Comparison of ENCODE assay signal across 22 mouse cellular contexts in the genomic region with DNA sequence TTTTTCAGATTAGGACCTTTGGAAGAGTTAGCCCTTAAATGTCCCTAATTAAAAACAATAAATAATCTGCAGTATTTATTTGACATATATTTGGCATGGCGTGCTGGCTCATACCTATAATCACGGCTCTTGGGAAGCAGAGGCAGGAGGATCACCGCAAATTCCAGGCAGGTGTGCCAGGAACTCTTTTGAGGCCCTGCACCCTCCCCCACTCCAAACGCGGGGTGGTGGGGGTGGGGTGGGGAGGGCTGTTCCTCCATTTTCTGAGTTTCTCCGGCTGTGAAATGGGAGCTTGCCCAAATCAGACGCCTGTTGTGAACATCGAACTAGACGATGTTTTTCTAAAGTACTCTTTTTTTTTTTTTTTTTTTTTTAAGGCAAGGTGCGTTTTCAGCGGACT.
A peak's percentile ranks its signal among the peaks of the same experiment; 100 is the strongest.
DNase-seq lines count a peak whose midpoint lies in the region; ATAC-seq and TF ChIP-seq lines count a peak whose summit lies in the region.
"Had no signal": no experiment of that assay in that cellular context is flagged by ENCODE, and none has a peak within 500 bp of the region (broad histone marks: within the 10 kb centered on the region; RNA-seq: fewer than 3 reads in every experiment).

No protein-coding gene starts in this region.

- no peak for DNase-seq in heart, adult 2 months
- DNase-seq in ES-CJ7 (ENCODE audit: low read depth, low spot score) (peak; percentile 71), R1 (ENCODE audit: low read depth, low spot score) (peak; percentile 83)
- no peak for DNase-seq in lung, postnatal 36 days
- no peak for DNase-seq in spleen, postnatal 14 days (ENCODE audit: low spot score in 2 of 2)
- no peak for DNase-seq in spleen, postnatal 4 days (ENCODE audit: low spot score in 2 of 2)
- DNase-seq: adrenal gland, adult 8-10 months; adrenal gland, postnatal 14 days; adrenal gland, postnatal 36 days; cerebellum, adult 11-12 months; cerebellum, adult 2 months; cerebellum, adult 9-10 months; forebrain, postnatal 0 days had no signal

- H3K9ac ChIP-seq in heart, embryonic 11.5 days (ENCODE audit: low read depth, low read length), result no peak overlapping the region
- H3K9ac ChIP-seq in heart, adult 2 months (ENCODE audit: low read depth, low read length), result no peak overlapping the region
- H3K9ac ChIP-seq: embryonic facial prominence, embryonic 12.5 days; forebrain, embryonic 13.5 days; forebrain, embryonic 15.5 days; forebrain, postnatal 0 days had no signal

- TF ChIP-seq POLR2A in heart, adult 2 months (IDR thresholded peaks at IDR 0.05; ENCODE audit: insufficient read depth, low read depth, low read length), result no peak

- WGBS in heart, embryonic 11.5 days (ENCODE audit: insufficient replicate concordance), result 15% methylated on average over 11 of the region's 11 CpGs
- 23% methylated on average over 11 of the region's 11 CpGs for WGBS in heart, adult 2 months

- H3K9me3 ChIP-seq in heart, embryonic 11.5 days (replicated peaks; ENCODE audit: control insufficient read depth, low read length), result no peaks in the 10 kb centered on the region
- H3K9me3 ChIP-seq: embryonic facial prominence, embryonic 12.5 days; forebrain, embryonic 13.5 days; forebrain, embryonic 15.5 days; G1E had no signal

- no peak for TF ChIP-seq EP300 in heart, adult 2 months (IDR thresholded peaks at IDR 0.05; ENCODE audit: insufficient read depth, low read depth, low read length)

- no peak for ATAC-seq in heart, embryonic 11.5 days (replicated peaks; ENCODE audit: insufficient number of reproducible peaks, low FRiP score, low TSS enrichment)
- ATAC-seq: activated CD4-positive, CD25-positive, alpha-beta regulatory T cell, adult 4 months; CD4-positive, CD25-positive, alpha-beta regulatory T cell, adult 4 months; forebrain, embryonic 13.5 days; forebrain, embryonic 15.5 days; forebrain, postnatal 0 days; Patski had no signal

- H3K4me1 ChIP-seq in heart, embryonic 11.5 days (ENCODE audit: control insufficient read depth, insufficient read depth, low read length), result peaks cover 30% of the 10 kb centered on the region
- H3K4me1 ChIP-seq in heart, adult 2 months (ENCODE audit: control insufficient read depth, insufficient read depth, low read length), result peaks cover 2% of the 10 kb centered on the region

- H3K79me2 ChIP-seq in heart, adult 2 months (replicated peaks; ENCODE audit: control insufficient read depth, insufficient read depth, low read length), result no peaks in the 10 kb centered on the region

- peak overlapping the region; percentile 16; the same call in 1 of the 2 replicates for H3K4me2 ChIP-seq in heart, embryonic 11.5 days
- H3K4me2 ChIP-seq: forebrain, embryonic 13.5 days; forebrain, embryonic 15.5 days had no signal

- TF ChIP-seq CTCF in heart, adult 2 months (IDR thresholded peaks at IDR 0.05), result no peak

- intact Hi-C loops in heart, adult 2 months (cut with DNase I), result no loop called here

- no peak overlapping the region for H3K4me3 ChIP-seq in heart, embryonic 11.5 days (ENCODE audit: low read depth, low read length)
- no peak overlapping the region for H3K4me3 ChIP-seq in heart, adult 2 months
- H3K4me3 ChIP-seq: forebrain, embryonic 15.5 days had no signal

- no peaks in the 10 kb centered on the region for H3K36me3 ChIP-seq in heart, embryonic 11.5 days (ENCODE audit: control insufficient read depth, insufficient read depth, low read length)
- no peaks in the 10 kb centered on the region for H3K36me3 ChIP-seq in heart, adult 2 months (ENCODE audit: control insufficient read depth, insufficient read depth, low read length)
- H3K36me3 ChIP-seq: embryonic facial prominence, embryonic 10.5 days; embryonic facial prominence, embryonic 12.5 days; forebrain, embryonic 15.5 days; G1E had no signal

- H3K27ac ChIP-seq in heart, embryonic 11.5 days (ENCODE audit: low read depth, low read length), result no peak overlapping the region
- no peak overlapping the region for H3K27ac ChIP-seq in heart, adult 2 months
- H3K27ac ChIP-seq: embryonic facial prominence, embryonic 10.5 days; embryonic facial prominence, embryonic 12.5 days; forebrain, embryonic 13.5 days; forebrain, embryonic 15.5 days had no signal

- H3K27me3 ChIP-seq in heart, embryonic 11.5 days (ENCODE audit: control insufficient read depth, insufficient read depth, low read length), result peaks cover 81% of the 10 kb centered on the region
- peaks cover 38% of the 10 kb centered on the region for H3K27me3 ChIP-seq in heart, adult 2 months (ENCODE audit: control insufficient read depth, insufficient read depth, low read length)

Comparison
In these comparisons a context has a peak if more than half of its experiments do, and no peak if none do; other contexts are left out.
1. DNase-seq: peak in ES-CJ7 (single experiment) and R1 (single experiment); none in heart, adult 2 months (0 of 2), lung, postnatal 36 days (single experiment), spleen, postnatal 14 days (0 of 2) and spleen, postnatal 4 days (0 of 2).